Mouse (Mus musculus): ENCODE results near the gene Lpcat3. TPM values are rescaled to one million over a fixed set of nuclear protein-coding genes. Genes with fewer than 3 reads are reported as not detected.
"Not testable (repeated sequence)": the region's sequence is repeated elsewhere in the genome, so short reads cannot be mapped to it uniquely, and the experiment has no call there.

Gene Lpcat3
- total and polyA plus RNA-seq, 3 experiments, result 95.7 to 198 (median 147) TPM

GRCm38 (mm10) chr6:124673619-124674018 lies 10.8 kb downstream of the Lpcat3 start:
- Histone ChIP-seq H3K4me3 (ENCODE audit: low read depth, low read length) (no peak overlapping the region), H3K27me3 (ENCODE audit: insufficient read depth, low read length) (no peaks in the 10 kb centered on the region), H3K4me1 (ENCODE audit: insufficient read depth, low read depth, low read length) (peaks cover 82% of the 10 kb centered on the region), H3K36me3 (replicated peaks) (peaks cover 98% of the 10 kb centered on the region), H3K9me3 (replicated peaks) (no peaks in the 10 kb centered on the region)
- ATAC-seq (ENCODE audit: extremely low read depth, insufficient number of reproducible peaks, low FRiP score, poor library complexity, severe bottlenecking) (no peak), DNase-seq (ENCODE audit: low spot score) (no peak)
- TF ChIP-seq TAL1 (conservative IDR thresholded peaks at IDR 0.05; ENCODE audit: low read depth, low read length), result no peak
- TF ChIP-seq CTCF (IDR thresholded peaks at IDR 0.05; ENCODE audit: low read depth, low read length), result no peak
- no peak for TF ChIP-seq POLR2AphosphoS5 (IDR thresholded peaks at IDR 0.05; ENCODE audit: insufficient replicate concordance, low read depth, low read length)
- TF ChIP-seq GATA2 (IDR thresholded peaks at IDR 0.05; ENCODE audit: borderline replicate concordance, low read depth, low read length), result no peak

GRCm38 (mm10) chr6:124674591-124674990 lies 11.8 kb downstream of the Lpcat3 start:
- Histone ChIP-seq H3K27me3 (ENCODE audit: insufficient read depth, low read length) (no peaks in the 10 kb centered on the region), H3K4me3 (ENCODE audit: low read depth, low read length) (no peak overlapping the region), H3K9me3 (replicated peaks) (no peaks in the 10 kb centered on the region), H3K36me3 (replicated peaks) (peaks cover 98% of the 10 kb centered on the region), H3K4me1 (ENCODE audit: insufficient read depth, low read depth, low read length) (peaks cover 80% of the 10 kb centered on the region)
- no peak for TF ChIP-seq POLR2AphosphoS5 (IDR thresholded peaks at IDR 0.05; ENCODE audit: insufficient replicate concordance, low read depth, low read length)
- TF ChIP-seq TAL1 (conservative IDR thresholded peaks at IDR 0.05; ENCODE audit: low read depth, low read length), result no peak
- no peak for TF ChIP-seq GATA1 (IDR thresholded peaks at IDR 0.05; ENCODE audit: borderline replicate concordance, low read length)
- TF ChIP-seq CTCF (IDR thresholded peaks at IDR 0.05; ENCODE audit: low read depth, low read length), result no peak
- no peak for TF ChIP-seq GATA2 (IDR thresholded peaks at IDR 0.05; ENCODE audit: borderline replicate concordance, low read depth, low read length)
- ATAC-seq (ENCODE audit: extremely low read depth, insufficient number of reproducible peaks, low FRiP score, poor library complexity, severe bottlenecking), result no peak
- DNase-seq (ENCODE audit: low spot score), result no peak

DNA sequence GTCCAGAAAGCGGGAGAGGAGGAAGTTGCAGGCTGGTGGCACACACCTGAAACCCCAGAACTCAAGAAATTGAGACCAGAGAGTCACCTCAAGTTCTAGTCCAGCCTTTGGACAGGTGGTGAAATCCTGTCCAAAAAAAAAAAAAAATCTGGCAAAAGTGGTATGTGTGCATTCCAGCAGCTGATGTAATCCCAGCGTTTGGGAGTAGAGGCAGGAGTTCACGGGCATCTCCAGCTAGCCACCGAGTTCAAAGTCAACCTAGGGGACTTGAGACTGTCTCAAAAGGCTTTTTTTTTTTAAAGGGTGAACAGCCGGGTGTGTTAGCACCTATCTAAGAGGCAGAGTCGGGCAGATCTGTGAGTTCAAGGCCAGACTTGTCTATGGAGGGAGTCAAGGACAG lies 13.3 kb downstream of the Lpcat3 start:
- peaks cover 98% of the 10 kb centered on the region for H3K36me3 ChIP-seq (replicated peaks)
- peaks cover 70% of the 10 kb centered on the region for H3K4me1 ChIP-seq (ENCODE audit: insufficient read depth, low read depth, low read length)

GRCm38 (mm10) chr6:124678769-124679168 lies 15.9 kb downstream of the Lpcat3 start:
- ATAC-seq (ENCODE audit: extremely low read depth, insufficient number of reproducible peaks, low FRiP score, poor library complexity, severe bottlenecking) (no peak), DNase-seq (ENCODE audit: low spot score) (no peak)
- H3K27me3 ChIP-seq (ENCODE audit: insufficient read depth, low read length), result no peaks in the 10 kb centered on the region
- H3K4me1 ChIP-seq (ENCODE audit: insufficient read depth, low read depth, low read length), result peaks cover 71% of the 10 kb centered on the region
- TF ChIP-seq TAL1 (conservative IDR thresholded peaks at IDR 0.05; ENCODE audit: low read depth, low read length) (no peak), CTCF (IDR thresholded peaks at IDR 0.05; ENCODE audit: low read depth, low read length) (no peak), GATA2 (IDR thresholded peaks at IDR 0.05; ENCODE audit: borderline replicate concordance, low read depth, low read length) (no peak), POLR2AphosphoS5 (IDR thresholded peaks at IDR 0.05; ENCODE audit: insufficient replicate concordance, low read depth, low read length) (no peak), GATA1 (IDR thresholded peaks at IDR 0.05; ENCODE audit: borderline replicate concordance, low read length) (no peak)
- H3K9me3 ChIP-seq (replicated peaks), result no peaks in the 10 kb centered on the region
- H3K36me3 ChIP-seq (replicated peaks), result peaks cover 82% of the 10 kb centered on the region
- H3K4me3 ChIP-seq (ENCODE audit: low read depth, low read length), result no peak overlapping the region

More for the DNA sequence above, 13.3 kb downstream of the Lpcat3 start:
- Histone ChIP-seq H3K4me3 (ENCODE audit: low read depth, low read length) (no peak overlapping the region), H3K9me3 (replicated peaks) (no peaks in the 10 kb centered on the region), H3K27me3 (ENCODE audit: insufficient read depth, low read length) (no peaks in the 10 kb centered on the region)
- ATAC-seq (ENCODE audit: extremely low read depth, insufficient number of reproducible peaks, low FRiP score, poor library complexity, severe bottlenecking), result no peak
- no peak for DNase-seq (ENCODE audit: low spot score)
- no peak for TF ChIP-seq CTCF (IDR thresholded peaks at IDR 0.05; ENCODE audit: low read depth, low read length)
- no peak for TF ChIP-seq GATA2 (IDR thresholded peaks at IDR 0.05; ENCODE audit: borderline replicate concordance, low read depth, low read length)
- TF ChIP-seq POLR2AphosphoS5 (IDR thresholded peaks at IDR 0.05; ENCODE audit: insufficient replicate concordance, low read depth, low read length), result no peak
- no peak for TF ChIP-seq GATA1 (IDR thresholded peaks at IDR 0.05; ENCODE audit: borderline replicate concordance, low read length)
- TF ChIP-seq TAL1 (conservative IDR thresholded peaks at IDR 0.05; ENCODE audit: low read depth, low read length), result no peak

- no peak for ATAC-seq (ENCODE audit: extremely low read depth, insufficient number of reproducible peaks, low FRiP score, poor library complexity, severe bottlenecking)
- Histone ChIP-seq H3K9me3 (replicated peaks) (no peaks in the 10 kb centered on the region), H3K4me3 (ENCODE audit: low read depth, low read length) (no peak overlapping the region), H3K36me3 (replicated peaks) (peaks cover 75% of the 10 kb centered on the region), H3K4me1 (ENCODE audit: insufficient read depth, low read depth, low read length) (peaks cover 71% of the 10 kb centered on the region), H3K27me3 (ENCODE audit: insufficient read depth, low read length) (no peaks in the 10 kb centered on the region)
- no peak for DNase-seq (ENCODE audit: low spot score)
- TF ChIP-seq GATA1 (IDR thresholded peaks at IDR 0.05; ENCODE audit: borderline replicate concordance, low read length), result no peak
- TF ChIP-seq TAL1 (conservative IDR thresholded peaks at IDR 0.05; ENCODE audit: low read depth, low read length), result no peak
These were observed 16.7 kb downstream of the Lpcat3 start for GRCm38 (mm10) chr6:124679486-124679885.

DNA sequence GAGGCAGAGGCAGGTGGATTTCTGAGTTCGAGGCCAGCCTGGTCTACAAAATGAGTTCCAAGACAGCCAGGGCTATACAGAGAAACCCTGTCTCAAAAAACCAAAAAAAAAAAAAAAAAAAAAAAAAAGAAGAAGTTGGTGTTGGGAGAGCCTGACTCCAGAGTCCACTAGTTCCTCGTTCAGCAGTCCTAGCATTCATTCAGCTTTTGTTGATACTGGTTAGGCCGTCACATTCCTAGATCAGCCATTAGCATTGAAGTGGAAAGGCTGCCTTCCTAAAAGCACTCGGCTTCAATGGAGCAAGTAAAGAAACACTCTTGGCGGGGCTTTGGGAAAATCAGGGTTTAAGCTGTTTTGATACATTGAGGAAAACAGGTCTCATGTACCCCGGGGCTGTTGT lies 19.5 kb downstream of the Lpcat3 start:
- Histone ChIP-seq H3K36me3 (replicated peaks) (peaks cover 55% of the 10 kb centered on the region), H3K4me1 (ENCODE audit: insufficient read depth, low read depth, low read length) (peaks cover 77% of the 10 kb centered on the region)
- not testable (repeated sequence) for H3K4me3 ChIP-seq (ENCODE audit: low read depth, low read length); ATAC-seq (ENCODE audit: extremely low read depth, insufficient number of reproducible peaks, low FRiP score, poor library complexity, severe bottlenecking); DNase-seq (ENCODE audit: low spot score); H3K27me3 ChIP-seq (ENCODE audit: insufficient read depth, low read length); H3K9me3 ChIP-seq (replicated peaks)
